Mouse (Mus musculus): Measurements from ENCODE around the gene Tubd1. TPM values are rescaled to one million over a fixed set of nuclear protein-coding genes. Genes with fewer than 3 reads are reported as not detected.

Tubd1 gene
- polyA plus RNA-seq, 1 experiment from 2014 or later = 6.1 TPM

GRCm38 (mm10) chr11:86606621-86607339, 62.0 kb downstream of the Tubd1 start:
- no peak for ATAC-seq (ENCODE audit: low FRiP score, low TSS enrichment)
- Histone ChIP-seq H3K27ac (replicated peaks; ENCODE audit: low read depth, low read length) (no peak overlapping the region), H3K9me3 (ENCODE audit: control insufficient read depth, low read length) (peaks cover 4% of the 10 kb centered on the region; the same call in 1 of the 2 replicates), H3K36me3 (ENCODE audit: control insufficient read depth, insufficient read depth, low read length) (peaks cover 22% of the 10 kb centered on the region), H3K27me3 (ENCODE audit: control insufficient read depth, insufficient read depth, low read length) (no peaks in the 10 kb centered on the region), H3K4me1 (ENCODE audit: control insufficient read depth, insufficient read depth, low read length) (no peaks in the 10 kb centered on the region), H3K4me2 (ENCODE audit: low read length) (no peak overlapping the region), H3K4me3 (replicated peaks; ENCODE audit: low read depth, low read length) (no peak overlapping the region), H3K9ac (replicated peaks; ENCODE audit: low read length) (no peak overlapping the region)
- WGBS = 93% methylated on average over 2 of the region's 2 CpGs
- no peak for DNase-seq

- H3K9ac ChIP-seq (replicated peaks; ENCODE audit: low read length) = no peak overlapping the region
- ATAC-seq (ENCODE audit: low FRiP score, low TSS enrichment) = no peak
- H3K4me3 ChIP-seq (replicated peaks; ENCODE audit: low read depth, low read length) = no peak overlapping the region
- whole genome bisulfite sequencing = 90% methylated on average over 2 of the region's 2 CpGs
- peaks cover 4% of the 10 kb centered on the region; the same call in 1 of the 2 replicates for H3K9me3 ChIP-seq (ENCODE audit: control insufficient read depth, low read length)
- no peak for DNase-seq
- H3K36me3 ChIP-seq (ENCODE audit: control insufficient read depth, insufficient read depth, low read length) = peaks cover 22% of the 10 kb centered on the region
- H3K27ac ChIP-seq (replicated peaks; ENCODE audit: low read depth, low read length) = no peak overlapping the region
- no peak overlapping the region for H3K4me2 ChIP-seq (ENCODE audit: low read length)
- H3K4me1 ChIP-seq (ENCODE audit: control insufficient read depth, insufficient read depth, low read length) = no peaks in the 10 kb centered on the region
- no peaks in the 10 kb centered on the region for H3K27me3 ChIP-seq (ENCODE audit: control insufficient read depth, insufficient read depth, low read length)
Measured at GRCm38 (mm10) chr11:86607808-86608350, 63.1 kb downstream of the Tubd1 start.

GRCm38 (mm10) chr11:86610239-86610638, 65.4 kb downstream of the Tubd1 start:
- Histone ChIP-seq H3K27me3 (ENCODE audit: control insufficient read depth, insufficient read depth, low read length) (no peaks in the 10 kb centered on the region), H3K27ac (replicated peaks; ENCODE audit: low read depth, low read length) (no peak overlapping the region), H3K9me3 (ENCODE audit: control insufficient read depth, low read length) (peaks cover 4% of the 10 kb centered on the region; the same call in 1 of the 2 replicates), H3K9ac (replicated peaks; ENCODE audit: low read length) (no peak overlapping the region), H3K4me3 (replicated peaks; ENCODE audit: low read depth, low read length) (no peak overlapping the region), H3K4me1 (ENCODE audit: control insufficient read depth, insufficient read depth, low read length) (no peaks in the 10 kb centered on the region), H3K36me3 (ENCODE audit: control insufficient read depth, insufficient read depth, low read length) (peaks cover 22% of the 10 kb centered on the region), H3K4me2 (ENCODE audit: low read length) (no peak overlapping the region)
- no peak for ATAC-seq (ENCODE audit: low FRiP score, low TSS enrichment)
- WGBS = 95% methylated on average over 3 of the region's 3 CpGs
- no peak for DNase-seq

- no peak overlapping the region for H3K9ac ChIP-seq (replicated peaks; ENCODE audit: low read length)
Measured at GRCm38 (mm10) chr11:86611991-86612390, 67.2 kb downstream of the Tubd1 start.

GRCm38 (mm10) chr11:86614056-86614530, 69.3 kb downstream of the Tubd1 start:
- H3K4me3 ChIP-seq (replicated peaks; ENCODE audit: low read depth, low read length) = no peak overlapping the region
- H3K27me3 ChIP-seq (ENCODE audit: control insufficient read depth, insufficient read depth, low read length) = no peaks in the 10 kb centered on the region
- H3K4me1 ChIP-seq (ENCODE audit: control insufficient read depth, insufficient read depth, low read length) = no peaks in the 10 kb centered on the region
- 92% methylated on average over 2 of the region's 2 CpGs for WGBS
- ATAC-seq (ENCODE audit: low FRiP score, low TSS enrichment) = no peak
- no peak overlapping the region for H3K27ac ChIP-seq (replicated peaks; ENCODE audit: low read depth, low read length)
- DNase-seq = no peak
- no peak overlapping the region for H3K4me2 ChIP-seq (ENCODE audit: low read length)
- H3K9me3 ChIP-seq (ENCODE audit: control insufficient read depth, low read length) = no peaks in the 10 kb centered on the region
- H3K36me3 ChIP-seq (ENCODE audit: control insufficient read depth, insufficient read depth, low read length) = peaks cover 6% of the 10 kb centered on the region; the same call in 1 of the 2 replicates
- no peak overlapping the region for H3K9ac ChIP-seq (replicated peaks; ENCODE audit: low read length)

More at GRCm38 (mm10) chr11:86611991-86612390, 67.2 kb downstream of the Tubd1 start:
- H3K9me3 ChIP-seq (ENCODE audit: control insufficient read depth, low read length) = no peaks in the 10 kb centered on the region
- no peak for ATAC-seq (ENCODE audit: low FRiP score, low TSS enrichment)
- 92% methylated on average over 1 of the region's 1 CpGs for WGBS
- no peak overlapping the region for H3K27ac ChIP-seq (replicated peaks; ENCODE audit: low read depth, low read length)
- H3K4me2 ChIP-seq (ENCODE audit: low read length) = no peak overlapping the region
- DNase-seq = no peak
- H3K4me1 ChIP-seq (ENCODE audit: control insufficient read depth, insufficient read depth, low read length) = no peaks in the 10 kb centered on the region
- no peaks in the 10 kb centered on the region for H3K27me3 ChIP-seq (ENCODE audit: control insufficient read depth, insufficient read depth, low read length)
- H3K36me3 ChIP-seq (ENCODE audit: control insufficient read depth, insufficient read depth, low read length) = peaks cover 12% of the 10 kb centered on the region
- H3K4me3 ChIP-seq (replicated peaks; ENCODE audit: low read depth, low read length) = no peak overlapping the region

GRCm38 (mm10) chr11:86614607-86615006, 69.8 kb downstream of the Tubd1 start:
- Histone ChIP-seq H3K27ac (replicated peaks; ENCODE audit: low read depth, low read length) (no peak overlapping the region), H3K9ac (replicated peaks; ENCODE audit: low read length) (no peak overlapping the region), H3K4me2 (ENCODE audit: low read length) (no peak overlapping the region), H3K9me3 (ENCODE audit: control insufficient read depth, low read length) (no peaks in the 10 kb centered on the region), H3K4me3 (replicated peaks; ENCODE audit: low read depth, low read length) (no peak overlapping the region), H3K4me1 (ENCODE audit: control insufficient read depth, insufficient read depth, low read length) (no peaks in the 10 kb centered on the region), H3K36me3 (ENCODE audit: control insufficient read depth, insufficient read depth, low read length) (peaks cover 6% of the 10 kb centered on the region; the same call in 1 of the 2 replicates), H3K27me3 (ENCODE audit: control insufficient read depth, insufficient read depth, low read length) (no peaks in the 10 kb centered on the region)
- 82% methylated on average over 5 of the region's 5 CpGs for WGBS
- ATAC-seq (ENCODE audit: low FRiP score, low TSS enrichment) = no peak
- DNase-seq = no peak

MicroRNA genes within 50 kb of the gene (microRNA counts, 519-probe panel; counts per million panel counts)
- 5,729 counts per million, percentile 70 among the panel's probes with 10 or more counts for microRNA mmu-miR-21

Small RNAs within 50 kb of the gene (microRNA-seq; reads per million reads assigned to microRNA genes)
- gene Mir21a = 5,556 reads per million, percentile 93 among the genes with 10 or more reads in this experiment

Other genes starting within 250 kb of the Tubd1 start
- 15.1 and 15.2 TPM in 2 replicates for gene Med13, start 187.4 kb upstream of the Tubd1 start, polyA plus RNA-seq (2014; fragmentation: Nextera tagmentation; extraction: Ambion mirVana)
- 12.1 and 14.1 TPM in 2 replicates for gene Rnft1, start 60.3 kb upstream of the Tubd1 start, polyA plus RNA-seq (2014; fragmentation: Nextera tagmentation; extraction: Ambion mirVana)
- 44.4 and 47.8 TPM in 2 replicates for gene Rps6kb1, start 186 bp upstream of the Tubd1 start, polyA plus RNA-seq (2014; fragmentation: Nextera tagmentation; extraction: Ambion mirVana)
- 129 TPM in 2 replicates for gene Vmp1, start 138.8 kb downstream of the Tubd1 start, polyA plus RNA-seq (2014; fragmentation: Nextera tagmentation; extraction: Ambion mirVana)
- 30.3 and 34.9 TPM in 2 replicates for gene Ptrh2, start 139.0 kb downstream of the Tubd1 start, polyA plus RNA-seq (2014; fragmentation: Nextera tagmentation; extraction: Ambion mirVana)
- gene Cltc, start 212.6 kb downstream of the Tubd1 start, polyA plus RNA-seq (2014; fragmentation: Nextera tagmentation; extraction: Ambion mirVana) = 155 and 220 TPM in 2 replicates

Data from midbrain, embryonic 14.5 days (tissue).